ENCODE assay signal across 10 mouse cellular contexts in the genomic region with DNA sequence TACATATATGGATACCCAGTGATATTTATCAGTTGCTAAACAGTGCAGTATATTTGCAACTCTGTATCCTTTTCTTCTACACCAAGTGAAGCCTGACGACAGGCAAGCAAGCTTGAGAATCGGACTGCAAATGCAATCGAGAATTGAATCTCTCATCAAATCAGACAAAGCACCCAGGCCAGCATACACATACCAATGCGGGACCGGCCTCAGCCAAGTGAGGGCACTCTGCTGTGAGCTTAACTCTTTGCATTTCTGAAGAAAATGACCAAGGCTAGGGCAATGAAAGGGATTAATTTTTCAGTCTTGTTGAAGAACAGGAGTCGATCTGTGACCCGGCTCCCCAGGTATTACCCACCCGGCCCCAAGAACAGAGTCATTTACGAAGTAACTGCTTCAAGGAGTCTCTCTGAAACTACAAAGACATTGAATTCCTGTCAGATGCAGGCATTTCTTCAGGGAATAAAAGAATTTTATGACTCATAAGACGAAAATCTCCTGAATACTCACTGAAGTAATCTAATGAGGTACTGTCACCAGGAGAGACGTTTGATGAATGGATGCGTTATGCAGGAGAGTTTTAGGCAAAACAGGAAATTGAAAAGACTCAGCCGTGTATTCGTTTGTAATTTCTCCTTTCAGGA.
A peak's percentile ranks its signal among the peaks of the same experiment; 100 is the strongest.
DNase-seq lines count a peak whose midpoint lies in the region; ATAC-seq lines count a peak whose summit lies in the region.
"Had no signal": no experiment of that assay in that cellular context is flagged by ENCODE, and none has a peak within 500 bp of the region (broad histone marks: within the 10 kb centered on the region; RNA-seq: fewer than 3 reads in every experiment).

No protein-coding gene starts in this region.

- no peaks in the 10 kb centered on the region for H3K36me3 ChIP-seq in heart, embryonic 11.5 days (ENCODE audit: control insufficient read depth, insufficient read depth, low read length)
- H3K36me3 ChIP-seq in liver, embryonic 11.5 days (ENCODE audit: control insufficient read depth, insufficient read depth, low read length), result no peaks in the 10 kb centered on the region
- no peaks in the 10 kb centered on the region for H3K36me3 ChIP-seq in liver, embryonic 12.5 days
- H3K36me3 ChIP-seq in forebrain, embryonic 11.5 days (ENCODE audit: control insufficient read depth, insufficient read depth, low read length), result no peaks in the 10 kb centered on the region
- H3K36me3 ChIP-seq in stomach, embryonic 15.5 days, result no peaks in the 10 kb centered on the region

- peak overlapping the region; percentile 78 for H3K27ac ChIP-seq in heart, embryonic 11.5 days (ENCODE audit: low read depth, low read length)
- peak overlapping the region; percentile 22; the same call in 1 of the 2 replicates for H3K27ac ChIP-seq in liver, embryonic 11.5 days (ENCODE audit: low read depth, low read length)
- no peak overlapping the region for H3K27ac ChIP-seq in liver, embryonic 12.5 days
- H3K27ac ChIP-seq in forebrain, embryonic 11.5 days (ENCODE audit: low read depth, low read length), result peak overlapping the region; percentile 63
- H3K27ac ChIP-seq in stomach, embryonic 15.5 days, result peak overlapping the region; percentile 84

- peaks cover 25% of the 10 kb centered on the region for H3K4me1 ChIP-seq in heart, embryonic 11.5 days (ENCODE audit: control insufficient read depth, insufficient read depth, low read length)
- H3K4me1 ChIP-seq in liver, embryonic 11.5 days (replicated peaks; ENCODE audit: control insufficient read depth, insufficient read depth, low read length), result peaks cover 16% of the 10 kb centered on the region
- peaks cover 11% of the 10 kb centered on the region for H3K4me1 ChIP-seq in liver, embryonic 12.5 days
- H3K4me1 ChIP-seq in forebrain, embryonic 11.5 days (replicated peaks; ENCODE audit: control insufficient read depth, insufficient read depth, low read length), result peaks cover 20% of the 10 kb centered on the region
- H3K4me1 ChIP-seq in stomach, embryonic 15.5 days, result peaks cover 17% of the 10 kb centered on the region; the same call in 1 of the 2 replicates

- intact Hi-C loops in heart, postnatal 36 days (cut with DNase I), result no loop called here

- H3K9me3 ChIP-seq in heart, embryonic 11.5 days (replicated peaks; ENCODE audit: control insufficient read depth, low read length), result no peaks in the 10 kb centered on the region
- H3K9me3 ChIP-seq in liver, embryonic 11.5 days (ENCODE audit: control insufficient read depth, low read length), result no peaks in the 10 kb centered on the region
- H3K9me3 ChIP-seq in liver, embryonic 12.5 days (replicated peaks), result no peaks in the 10 kb centered on the region
- H3K9me3 ChIP-seq in forebrain, embryonic 11.5 days (ENCODE audit: control insufficient read depth, low read length), result no peaks in the 10 kb centered on the region
- H3K9me3 ChIP-seq in stomach, embryonic 15.5 days, result no peaks in the 10 kb centered on the region

- no peaks in the 10 kb centered on the region for H3K27me3 ChIP-seq in heart, embryonic 11.5 days (ENCODE audit: control insufficient read depth, insufficient read depth, low read length)
- H3K27me3 ChIP-seq in liver, embryonic 11.5 days (replicated peaks; ENCODE audit: control insufficient read depth, insufficient read depth, low read length), result no peaks in the 10 kb centered on the region
- H3K27me3 ChIP-seq in liver, embryonic 12.5 days (replicated peaks), result no peaks in the 10 kb centered on the region
- H3K27me3 ChIP-seq in forebrain, embryonic 11.5 days (ENCODE audit: control insufficient read depth, insufficient read depth, low read length), result no peaks in the 10 kb centered on the region
- H3K27me3 ChIP-seq in stomach, embryonic 15.5 days (replicated peaks), result no peaks in the 10 kb centered on the region

- no peak overlapping the region for H3K4me2 ChIP-seq in heart, embryonic 11.5 days
- no peak overlapping the region for H3K4me2 ChIP-seq in liver, embryonic 11.5 days
- H3K4me2 ChIP-seq in liver, embryonic 12.5 days, result no peak overlapping the region
- no peak overlapping the region for H3K4me2 ChIP-seq in forebrain, embryonic 11.5 days (ENCODE audit: low read depth, low read length, severe bottlenecking)
- H3K4me2 ChIP-seq in stomach, embryonic 15.5 days, result no peak overlapping the region

- no peak overlapping the region for H3K9ac ChIP-seq in heart, embryonic 11.5 days (ENCODE audit: low read depth, low read length)
- H3K9ac ChIP-seq in liver, embryonic 11.5 days (ENCODE audit: low read depth, low read length), result no peak overlapping the region
- H3K9ac ChIP-seq in liver, embryonic 12.5 days, result no peak overlapping the region
- no peak overlapping the region for H3K9ac ChIP-seq in forebrain, embryonic 11.5 days (ENCODE audit: low read length)
- H3K9ac ChIP-seq in stomach, embryonic 15.5 days, result no peak overlapping the region

- no peak overlapping the region for H3K4me3 ChIP-seq in heart, embryonic 11.5 days (ENCODE audit: low read depth, low read length)
- no peak overlapping the region for H3K4me3 ChIP-seq in liver, embryonic 11.5 days (ENCODE audit: low read depth, low read length)
- no peak overlapping the region for H3K4me3 ChIP-seq in liver, embryonic 12.5 days
- no peak overlapping the region for H3K4me3 ChIP-seq in forebrain, embryonic 11.5 days (ENCODE audit: low read depth, low read length)
- H3K4me3 ChIP-seq in stomach, embryonic 15.5 days (replicated peaks), result no peak overlapping the region

- ATAC-seq in heart, embryonic 11.5 days (replicated peaks; ENCODE audit: insufficient number of reproducible peaks, low FRiP score, low TSS enrichment), result no peak
- ATAC-seq in liver, embryonic 11.5 days (replicated peaks; ENCODE audit: low FRiP score), result no peak
- ATAC-seq in liver, embryonic 12.5 days, result no peak
- no peak for ATAC-seq in forebrain, embryonic 11.5 days (replicated peaks; ENCODE audit: low FRiP score)
- no peak for ATAC-seq in stomach, embryonic 15.5 days (ENCODE audit: insufficient read depth, low FRiP score, low read depth)

- DNase-seq in heart, postnatal 36 days, result no peak
- DNase-seq in liver, embryonic 11.5 days (ENCODE audit: low spot score), result no peak
- no peak for DNase-seq in forebrain, embryonic 11.5 days (ENCODE audit: low spot score)
- DNase-seq in cerebellum, adult 9-11 months, result no peak
- DNase-seq in cerebellum, postnatal 25 days, result no peak
- DNase-seq: gastrocnemius, postnatal 14 days; kidney, postnatal 14 days had no signal

- WGBS in heart, embryonic 11.5 days (ENCODE audit: insufficient replicate concordance), result 50% methylated on average over 14 of the region's 14 CpGs
- 51% methylated on average over 14 of the region's 14 CpGs for WGBS in liver, embryonic 11.5 days
- 53% methylated on average over 14 of the region's 14 CpGs for WGBS in liver, embryonic 12.5 days (ENCODE audit: insufficient replicate concordance)
- WGBS in forebrain, embryonic 11.5 days, result 26% methylated on average over 14 of the region's 14 CpGs
- WGBS in stomach, embryonic 15.5 days, result 28% methylated on average over 14 of the region's 14 CpGs
